Mouse (Mus musculus) stomach, postnatal 0 days (tissue): ENCODE measurements at regions not wholly inside any gene's neighbourhood (a gene's known extent, or its start where the extent isn't known, plus 50 kb on each side); places are given as distances from the start of the nearest gene placed in this dataset.

Experiments used
- CTCF ChIP-seq: IDR thresholded peaks from 2 replicates; pipeline ENCODE4 v1.5.1; 2016; ENCODE audit warnings: antibody characterized with exemption, low read depth, mild to moderate bottlenecking, moderate library complexity
- EP300 ChIP-seq: optimal IDR thresholded peaks from 2 replicates; pipeline ENCODE3; 2016; ENCODE audit warnings: antibody characterized with exemption

GRCm38 (mm10) chr16:78449231-78449630 is 72.2 kb upstream of the Btg3 start:
- TF ChIP-seq EP300, result no peak
- no peak for TF ChIP-seq CTCF
